Comparison of ENCODE assay signal across 23 mouse cellular contexts in the genomic region with DNA sequence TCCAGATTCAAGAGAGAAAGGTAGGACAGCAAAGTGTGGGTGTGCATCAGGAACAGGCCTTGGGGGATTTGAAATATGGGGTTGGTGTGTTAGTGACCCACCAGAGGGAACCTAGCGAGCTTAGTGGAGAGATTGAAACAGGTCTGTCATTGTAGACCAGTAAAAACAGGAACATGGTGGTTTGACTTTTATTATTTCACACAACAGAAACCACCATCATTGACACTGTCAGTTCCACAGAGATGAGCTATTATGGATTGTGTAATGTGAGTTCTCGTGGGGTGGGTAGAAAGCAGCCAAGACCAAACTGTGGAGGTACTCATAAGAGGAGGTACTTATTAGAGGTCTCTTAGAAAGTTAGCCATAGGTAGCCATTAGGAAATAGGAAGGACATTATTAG. TPM values are rescaled to one million over a fixed set of nuclear protein-coding genes. Genes with fewer than 3 reads are reported as not detected.
"Had no signal": no experiment of that assay in that cellular context is flagged by ENCODE, and none has a peak within 500 bp of the region (broad histone marks: within the 10 kb centered on the region; RNA-seq: fewer than 3 reads in every experiment).

No protein-coding gene starts in this region.

- ATAC-seq: hindbrain, postnatal 0 days; intestine, embryonic 15.5 days; intestine, postnatal 0 days had no signal

- DNase-seq: gastrocnemius, adult 2 months; gastrocnemius, postnatal 10 days; gastrocnemius, postnatal 25 days; heart, adult 2 months; heart, postnatal 14 days; heart, postnatal 36 days; kidney, adult 18-20 months; kidney, adult 8-10 months; kidney, postnatal 10 days; kidney, postnatal 25 days; kidney, postnatal 4 days; liver had no signal

RNA-seq across cellular contexts. Expression of gene 4930444G20Rik, which starts 6.7 kb away (rescaled TPM):
- total RNA-seq: gastrocnemius, adult 2 months; gastrocnemius, postnatal 10 days; gastrocnemius, postnatal 25 days; gastrocnemius, postnatal 4 days; heart, adult 2 months; heart, postnatal 14 days; heart, postnatal 36 days; hematopoietic stem cell, adult 5-6 weeks; hindbrain, postnatal 0 days; layer of hippocampus, adult 2 months; layer of hippocampus, postnatal 10 days; layer of hippocampus, postnatal 25 days; left cerebral cortex, adult 2 months; left cerebral cortex, postnatal 14 days; left cerebral cortex, postnatal 36 days had no signal
